Mouse (Mus musculus): ENCODE measurements around the gene Abcd3. TPM values are rescaled to one million over a fixed set of nuclear protein-coding genes. Genes with fewer than 3 reads are reported as not detected.
A peak's percentile ranks its signal among the peaks of the same experiment; 100 is the strongest.

Abcd3 gene
- polyA plus RNA-seq, 1 experiment from 2014 or later: 47.2 TPM

DNA sequence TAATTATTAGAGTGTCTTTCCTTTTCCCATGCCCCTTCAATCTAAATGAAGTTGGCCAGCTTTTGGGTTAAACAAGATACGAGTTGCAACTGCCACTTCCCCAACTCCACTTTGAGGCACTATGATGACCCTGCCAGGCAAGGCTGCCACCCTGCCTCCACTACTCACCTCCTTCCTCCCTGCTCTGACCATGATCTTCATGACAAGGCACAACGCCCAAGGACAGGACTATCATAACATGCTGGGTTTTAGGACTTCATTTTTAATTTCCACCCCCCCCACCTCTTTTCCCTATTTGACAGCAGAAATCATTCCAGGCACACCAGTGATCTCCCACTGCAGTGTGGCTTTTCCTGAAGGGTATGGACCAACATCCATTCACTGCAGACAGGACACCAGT, 77.2 kb downstream of the Abcd3 start:
- 79% methylated on average over 2 of the region's 2 CpGs for WGBS
- no peaks in the 10 kb centered on the region for H3K9me3 ChIP-seq (replicated peaks)
- ATAC-seq (ENCODE audit: insufficient number of reproducible peaks, low FRiP score): no peak
- H3K9ac ChIP-seq: no peak overlapping the region
- peaks cover 29% of the 10 kb centered on the region for H3K4me1 ChIP-seq (replicated peaks)
- no peaks in the 10 kb centered on the region for H3K27me3 ChIP-seq (replicated peaks)
- no peak overlapping the region for H3K4me2 ChIP-seq
- no peak overlapping the region for H3K27ac ChIP-seq (ENCODE audit: poor library complexity, severe bottlenecking)
- no peak overlapping the region for H3K4me3 ChIP-seq
- peaks cover 6% of the 10 kb centered on the region for H3K36me3 ChIP-seq

- 60% methylated on average over 1 of the region's 1 CpGs for WGBS
- Histone ChIP-seq H3K27me3 (replicated peaks) (no peaks in the 10 kb centered on the region), H3K4me2 (no peak overlapping the region), H3K4me3 (no peak overlapping the region), H3K9ac (no peak overlapping the region), H3K36me3 (peaks cover 10% of the 10 kb centered on the region), H3K27ac (ENCODE audit: poor library complexity, severe bottlenecking) (peak overlapping the region; percentile 91; the same call in 1 of the 2 replicates), H3K9me3 (replicated peaks) (no peaks in the 10 kb centered on the region), H3K4me1 (replicated peaks) (peaks cover 29% of the 10 kb centered on the region)
- no peak for ATAC-seq (ENCODE audit: insufficient number of reproducible peaks, low FRiP score)
Measured at GRCm38 (mm10) chr3:121737453-121737852, 77.6 kb downstream of the Abcd3 start.

GRCm38 (mm10) chr3:121736025-121736744, 78.9 kb downstream of the Abcd3 start:
- ATAC-seq (ENCODE audit: insufficient number of reproducible peaks, low FRiP score): peak; percentile 87
- H3K9me3 ChIP-seq (replicated peaks): no peaks in the 10 kb centered on the region
- peaks cover 29% of the 10 kb centered on the region for H3K4me1 ChIP-seq (replicated peaks)
- no peak overlapping the region for H3K4me3 ChIP-seq
- peaks cover 14% of the 10 kb centered on the region for H3K36me3 ChIP-seq
- H3K27ac ChIP-seq (ENCODE audit: poor library complexity, severe bottlenecking): peak overlapping the region; percentile 91
- no peaks in the 10 kb centered on the region for H3K27me3 ChIP-seq (replicated peaks)
- peak overlapping the region; percentile 35; the same call in 1 of the 2 replicates for H3K9ac ChIP-seq
- WGBS: 14% methylated on average over 18 of the region's 18 CpGs
- peak overlapping the region; percentile 35 for H3K4me2 ChIP-seq

DNA sequence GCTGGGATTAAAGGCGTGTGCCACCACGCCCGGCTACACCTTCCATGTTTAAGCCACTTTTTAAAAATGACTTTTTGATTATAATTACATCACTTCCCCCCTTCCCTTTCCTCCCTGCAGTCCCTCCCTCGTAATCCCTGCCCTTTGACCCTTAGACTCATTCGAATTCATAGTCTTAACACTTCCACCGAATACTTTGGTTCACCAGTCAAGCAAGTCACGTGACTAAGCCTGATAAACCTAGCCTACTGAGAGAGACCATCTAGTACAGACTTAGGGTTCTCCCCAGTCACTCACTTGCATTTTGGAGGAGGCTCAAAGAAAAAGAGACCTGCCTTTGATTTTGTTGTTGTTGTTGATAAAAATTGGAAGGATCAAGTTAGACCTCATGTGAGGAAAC, 79.6 kb downstream of the Abcd3 start:
- no peaks in the 10 kb centered on the region for H3K27me3 ChIP-seq (replicated peaks)

GRCm38 (mm10) chr3:121729678-121730077, 85.4 kb downstream of the Abcd3 start:
- Histone ChIP-seq H3K27me3 (replicated peaks) (no peaks in the 10 kb centered on the region), H3K9ac (no peak overlapping the region), H3K4me3 (no peak overlapping the region), H3K27ac (ENCODE audit: poor library complexity, severe bottlenecking) (no peak overlapping the region), H3K36me3 (peaks cover 25% of the 10 kb centered on the region), H3K9me3 (replicated peaks) (no peaks in the 10 kb centered on the region), H3K4me1 (replicated peaks) (peaks cover 4% of the 10 kb centered on the region; the same call in 1 of the 2 replicates), H3K4me2 (no peak overlapping the region)
- WGBS: 79% methylated on average over 4 of the region's 4 CpGs
- ATAC-seq (ENCODE audit: insufficient number of reproducible peaks, low FRiP score): no peak

More for the DNA sequence above, 79.6 kb downstream of the Abcd3 start:
- Histone ChIP-seq H3K4me3 (no peak overlapping the region), H3K4me1 (replicated peaks) (peaks cover 29% of the 10 kb centered on the region), H3K27ac (ENCODE audit: poor library complexity, severe bottlenecking) (peak overlapping the region; percentile 91), H3K36me3 (peaks cover 14% of the 10 kb centered on the region), H3K4me2 (0 out of 2 replicates have a peak overlapping the region, but pooled peaks have one; percentile 35), H3K9me3 (replicated peaks) (no peaks in the 10 kb centered on the region), H3K9ac (no peak overlapping the region)
- 75% methylated on average over 7 of the region's 7 CpGs for WGBS
- ATAC-seq (ENCODE audit: insufficient number of reproducible peaks, low FRiP score): no peak; the same call in 1 of the 2 replicates

DNA sequence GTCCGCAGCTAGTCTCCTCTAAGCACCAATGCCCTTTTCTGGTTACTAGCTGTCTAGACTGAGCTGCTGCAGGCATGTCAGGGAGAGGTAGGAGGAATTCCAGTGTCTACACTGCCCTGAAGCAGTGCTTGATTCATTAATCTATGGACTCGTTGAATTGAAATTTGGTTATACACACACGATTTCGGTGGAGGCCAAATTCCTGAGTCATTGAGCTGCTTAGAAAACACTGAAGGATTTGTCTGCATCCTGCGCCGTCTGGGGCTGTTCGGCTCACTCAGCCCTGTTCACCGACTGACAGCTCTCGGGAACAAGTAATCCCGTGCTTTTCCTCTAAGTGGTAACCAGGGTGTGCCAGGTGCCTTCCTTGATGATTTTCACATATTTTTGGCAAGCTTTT, 89.5 kb downstream of the Abcd3 start:
- 75% methylated on average over 10 of the region's 10 CpGs for WGBS
- H3K36me3 ChIP-seq: peaks cover 12% of the 10 kb centered on the region; the same call in 1 of the 2 replicates
- H3K4me2 ChIP-seq: no peak overlapping the region
- no peak overlapping the region for H3K27ac ChIP-seq (ENCODE audit: poor library complexity, severe bottlenecking)
- H3K9me3 ChIP-seq (replicated peaks): no peaks in the 10 kb centered on the region
- H3K4me1 ChIP-seq (replicated peaks): peaks cover 29% of the 10 kb centered on the region
- no peak overlapping the region for H3K4me3 ChIP-seq
- peaks cover 6% of the 10 kb centered on the region; the same call in 1 of the 2 replicates for H3K27me3 ChIP-seq (replicated peaks)
- H3K9ac ChIP-seq: no peak overlapping the region
- ATAC-seq (ENCODE audit: insufficient number of reproducible peaks, low FRiP score): no peak

DNA sequence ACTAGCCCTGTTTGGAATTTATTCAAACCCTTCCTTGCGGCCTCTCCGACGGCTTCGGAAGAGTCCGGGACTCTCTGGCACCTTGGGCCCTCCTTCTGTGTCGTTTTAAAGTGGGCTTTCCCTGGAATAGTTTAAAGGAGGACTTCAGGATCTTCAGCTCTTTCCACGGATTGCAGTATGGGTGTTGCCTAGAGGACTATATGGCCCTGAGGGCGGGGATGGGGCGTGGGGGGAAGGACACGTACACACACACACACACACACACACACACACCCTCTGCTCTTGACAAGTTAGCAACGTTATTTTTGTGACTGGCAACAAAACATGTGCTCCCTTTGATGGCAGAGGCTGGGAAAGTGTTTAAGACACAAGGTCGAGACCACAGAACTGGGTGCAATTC, 90.5 kb downstream of the Abcd3 start:
- no peak for ATAC-seq (ENCODE audit: insufficient number of reproducible peaks, low FRiP score)
- 29% methylated on average over 12 of the region's 12 CpGs for WGBS
- Histone ChIP-seq H3K27me3 (replicated peaks) (peaks cover 8% of the 10 kb centered on the region; the same call in 1 of the 2 replicates), H3K4me1 (replicated peaks) (peaks cover 29% of the 10 kb centered on the region), H3K9me3 (replicated peaks) (no peaks in the 10 kb centered on the region), H3K4me3 (peak overlapping the region; percentile 72), H3K9ac (peak overlapping the region; percentile 42; the same call in 1 of the 2 replicates), H3K27ac (ENCODE audit: poor library complexity, severe bottlenecking) (no peak overlapping the region), H3K36me3 (peaks cover 1% of the 10 kb centered on the region; the same call in 1 of the 2 replicates), H3K4me2 (peak overlapping the region; percentile 89)

DNA sequence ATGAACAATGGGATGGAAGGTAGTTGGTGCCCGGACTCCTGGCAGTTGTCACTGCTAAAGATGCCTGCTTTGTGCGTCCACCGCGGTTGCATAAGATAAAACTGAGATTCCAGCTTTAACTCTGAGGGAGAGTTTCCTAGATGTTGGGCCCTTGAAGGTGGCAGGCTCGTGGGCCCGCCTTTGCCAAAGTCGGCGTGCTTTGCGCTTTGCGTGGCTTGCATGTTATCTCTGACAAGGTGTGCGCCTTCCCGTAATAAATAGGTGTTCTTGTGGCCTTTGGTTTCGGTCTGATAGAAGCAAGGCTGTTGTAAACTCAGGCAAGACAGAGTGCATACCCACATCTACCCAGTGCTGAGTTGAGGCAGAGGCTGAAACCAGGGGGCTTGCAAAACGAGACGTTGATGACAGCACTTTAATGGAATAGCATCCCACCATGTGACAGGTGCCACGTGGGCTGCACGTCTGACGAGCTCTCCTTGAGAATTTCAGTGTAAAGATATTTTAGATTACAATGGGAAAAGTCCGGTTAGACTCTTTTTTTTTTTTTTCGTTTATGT, 91.1 kb downstream of the Abcd3 start:
- Histone ChIP-seq H3K4me1 (replicated peaks) (peaks cover 29% of the 10 kb centered on the region), H3K4me2 (peak overlapping the region; percentile 89), H3K36me3 (no peaks in the 10 kb centered on the region), H3K27me3 (replicated peaks) (peaks cover 10% of the 10 kb centered on the region; the same call in 1 of the 2 replicates), H3K4me3 (peak overlapping the region; percentile 72), H3K27ac (ENCODE audit: poor library complexity, severe bottlenecking) (no peak overlapping the region; the same call in 1 of the 2 replicates), H3K9ac (peak overlapping the region; percentile 78), H3K9me3 (replicated peaks) (no peaks in the 10 kb centered on the region)
- no peak for ATAC-seq (ENCODE audit: insufficient number of reproducible peaks, low FRiP score)
- 6% methylated on average over 20 of the region's 20 CpGs for WGBS

DNA sequence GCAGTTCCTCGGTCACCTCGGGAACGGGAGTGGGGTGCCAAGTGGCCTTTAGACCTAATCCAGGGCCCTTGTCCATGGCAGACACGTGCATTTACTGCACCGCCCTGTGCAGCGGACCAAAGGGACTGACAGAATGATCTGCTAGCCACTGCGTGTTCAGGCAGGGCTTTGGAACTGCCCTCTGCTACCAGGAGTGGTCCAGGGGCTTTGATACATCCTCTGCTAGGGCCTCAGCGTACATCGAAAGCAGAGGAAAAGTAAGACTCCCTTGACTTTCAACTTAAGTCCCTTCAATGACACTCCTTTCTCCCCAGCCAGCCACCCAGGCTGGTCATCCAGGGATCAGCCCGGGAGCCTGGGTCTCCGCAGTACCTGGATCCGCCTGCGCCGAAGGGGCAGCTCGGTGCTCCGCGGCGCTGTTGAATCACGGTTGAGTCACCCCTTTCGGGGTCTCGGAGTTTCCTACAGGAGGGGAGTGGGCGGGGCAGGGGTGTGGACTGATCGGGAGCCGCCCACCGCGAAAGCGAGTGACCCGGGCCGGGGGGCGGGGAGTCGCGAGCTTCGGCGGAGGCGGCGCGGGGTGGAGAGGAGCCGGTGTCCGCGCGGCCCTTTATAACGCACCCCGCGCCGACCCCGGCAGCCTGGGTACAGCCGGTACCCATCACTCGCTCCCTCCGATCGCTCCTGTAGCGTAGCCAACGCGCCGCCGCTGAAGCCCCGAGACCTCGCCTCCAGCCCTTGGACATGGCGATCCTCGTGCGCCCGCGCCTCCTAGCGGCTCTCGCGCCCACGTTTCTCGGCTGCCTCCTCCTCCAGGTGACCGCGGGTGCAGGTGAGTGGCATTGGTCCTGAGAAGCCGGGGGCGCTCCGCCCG, 91.9 kb downstream of the Abcd3 start, which contains the start of gene F3:
Gene F3 (plus strand): TSS at position 567 of the 874 bp plus-strand sequence.
- peak; percentile 86 for ATAC-seq (ENCODE audit: insufficient number of reproducible peaks, low FRiP score)
- Histone ChIP-seq H3K27ac (ENCODE audit: poor library complexity, severe bottlenecking) (peak within 1 kb of the TSS; percentile 55), H3K9ac (peak within 1 kb of the TSS; percentile 78), H3K4me3 (peak within 1 kb of the TSS; percentile 72), H3K4me1 (replicated peaks) (peaks cover 29% of the 10 kb centered on the region), H3K36me3 (no peaks in the 10 kb centered on the region), H3K27me3 (replicated peaks) (peaks cover 10% of the 10 kb centered on the region; the same call in 1 of the 2 replicates), H3K9me3 (replicated peaks) (no peaks in the 10 kb centered on the region), H3K4me2 (peak within 1 kb of the TSS; percentile 89)
- under 1% methylated on average over 69 of the region's 73 CpGs for WGBS

- no peak overlapping the region for H3K9ac ChIP-seq
- H3K4me2 ChIP-seq: peak overlapping the region; percentile 21; the same call in 1 of the 2 replicates
- no peak overlapping the region for H3K27ac ChIP-seq (ENCODE audit: poor library complexity, severe bottlenecking)
- H3K36me3 ChIP-seq: no peaks in the 10 kb centered on the region
- peaks cover 10% of the 10 kb centered on the region; the same call in 1 of the 2 replicates for H3K27me3 ChIP-seq (replicated peaks)
- 63% methylated on average over 7 of the region's 7 CpGs for WGBS
- peaks cover 26% of the 10 kb centered on the region for H3K4me1 ChIP-seq (replicated peaks)
- no peak overlapping the region for H3K4me3 ChIP-seq
- no peak for ATAC-seq (ENCODE audit: insufficient number of reproducible peaks, low FRiP score)
- no peaks in the 10 kb centered on the region for H3K9me3 ChIP-seq (replicated peaks)
Measured at GRCm38 (mm10) chr3:121721691-121722070, 93.4 kb downstream of the Abcd3 start.

All from heart, embryonic 12.5 days (tissue).